Mouse (Mus musculus): ENCODE data around the gene Shank3. TPM values are rescaled to one million over a fixed set of nuclear protein-coding genes. Genes with fewer than 3 reads are reported as not detected.

Shank3 gene
- polyA plus RNA-seq, 1 experiment from 2014 or later = 2.0 TPM

DNA sequence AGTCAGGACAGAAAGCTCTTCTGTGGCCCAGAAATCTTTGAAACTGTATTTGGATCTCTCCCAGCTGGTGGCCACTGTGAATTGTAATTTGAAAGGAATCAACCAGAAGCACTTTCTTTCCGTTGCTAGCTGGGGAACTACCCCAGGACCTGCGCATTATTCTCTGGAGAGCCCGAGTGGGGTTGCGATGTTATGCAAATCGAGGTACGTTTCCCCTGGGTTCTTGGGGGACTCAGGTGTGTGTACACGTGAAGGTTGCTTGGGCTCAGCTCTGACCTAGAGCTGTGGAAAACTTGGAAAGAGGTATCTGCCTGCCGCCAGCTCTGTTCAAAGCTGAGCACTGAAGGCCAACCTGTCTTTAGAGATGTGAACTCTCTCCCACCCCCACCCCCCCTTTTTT lies 21.6 kb upstream of the Shank3 start:
- 0 out of 2 replicates have a peak overlapping the region, but pooled peaks have one; percentile 5 for H3K27ac ChIP-seq (replicated peaks)
- ATAC-seq (ENCODE audit: extremely low read depth, insufficient number of reproducible peaks, low FRiP score, low TSS enrichment) = no peak
- H3K4me1 ChIP-seq = peaks cover 31% of the 10 kb centered on the region
- no peak overlapping the region for H3K9ac ChIP-seq
- no peaks in the 10 kb centered on the region for H3K9me3 ChIP-seq
- no peak overlapping the region for H3K4me2 ChIP-seq
- H3K27me3 ChIP-seq (replicated peaks) = no peaks in the 10 kb centered on the region
- WGBS = 60% methylated on average over 8 of the region's 8 CpGs
- H3K36me3 ChIP-seq = no peaks in the 10 kb centered on the region
- H3K4me3 ChIP-seq = no peak overlapping the region

GRCm38 (mm10) chr15:89478622-89479021 lies 20.8 kb upstream of the Shank3 start:
- WGBS = 79% methylated on average over 3 of the region's 3 CpGs
- no peak for ATAC-seq (ENCODE audit: extremely low read depth, insufficient number of reproducible peaks, low FRiP score, low TSS enrichment)
- H3K36me3 ChIP-seq = no peaks in the 10 kb centered on the region

GRCm38 (mm10) chr15:89480584-89480983 lies 18.8 kb upstream of the Shank3 start:
- peak overlapping the region; percentile 74 for H3K27ac ChIP-seq (replicated peaks)
- WGBS = 39% methylated on average over 8 of the region's 8 CpGs
- peaks cover 20% of the 10 kb centered on the region for H3K4me1 ChIP-seq
- H3K27me3 ChIP-seq (replicated peaks) = no peaks in the 10 kb centered on the region
- H3K9ac ChIP-seq = no peak overlapping the region
- no peaks in the 10 kb centered on the region for H3K9me3 ChIP-seq
- no peak overlapping the region for H3K4me3 ChIP-seq
- ATAC-seq (ENCODE audit: extremely low read depth, insufficient number of reproducible peaks, low FRiP score, low TSS enrichment) = no peak
- H3K36me3 ChIP-seq = no peaks in the 10 kb centered on the region
- no peak overlapping the region for H3K4me2 ChIP-seq

More at GRCm38 (mm10) chr15:89478622-89479021, 20.8 kb upstream of the Shank3 start:
- H3K9me3 ChIP-seq = no peaks in the 10 kb centered on the region
- H3K4me2 ChIP-seq = no peak overlapping the region
- H3K4me1 ChIP-seq = peaks cover 31% of the 10 kb centered on the region
- no peak overlapping the region for H3K27ac ChIP-seq (replicated peaks)
- H3K27me3 ChIP-seq (replicated peaks) = no peaks in the 10 kb centered on the region
- no peak overlapping the region for H3K9ac ChIP-seq
- H3K4me3 ChIP-seq = no peak overlapping the region

- Histone ChIP-seq H3K27me3 (replicated peaks) (no peaks in the 10 kb centered on the region), H3K9ac (no peak overlapping the region), H3K4me2 (no peak overlapping the region), H3K4me1 (no peaks in the 10 kb centered on the region), H3K27ac (replicated peaks) (no peak overlapping the region), H3K4me3 (no peak overlapping the region), H3K36me3 (no peaks in the 10 kb centered on the region), H3K9me3 (0 out of 2 replicates have a peak, but pooled peaks cover 3% of the 10 kb centered on the region)
- no peak for ATAC-seq (ENCODE audit: extremely low read depth, insufficient number of reproducible peaks, low FRiP score, low TSS enrichment)
- WGBS = 44% methylated on average over 12 of the region's 12 CpGs
Measured at GRCm38 (mm10) chr15:89488182-89488581, 11.2 kb upstream of the Shank3 start.

DNA sequence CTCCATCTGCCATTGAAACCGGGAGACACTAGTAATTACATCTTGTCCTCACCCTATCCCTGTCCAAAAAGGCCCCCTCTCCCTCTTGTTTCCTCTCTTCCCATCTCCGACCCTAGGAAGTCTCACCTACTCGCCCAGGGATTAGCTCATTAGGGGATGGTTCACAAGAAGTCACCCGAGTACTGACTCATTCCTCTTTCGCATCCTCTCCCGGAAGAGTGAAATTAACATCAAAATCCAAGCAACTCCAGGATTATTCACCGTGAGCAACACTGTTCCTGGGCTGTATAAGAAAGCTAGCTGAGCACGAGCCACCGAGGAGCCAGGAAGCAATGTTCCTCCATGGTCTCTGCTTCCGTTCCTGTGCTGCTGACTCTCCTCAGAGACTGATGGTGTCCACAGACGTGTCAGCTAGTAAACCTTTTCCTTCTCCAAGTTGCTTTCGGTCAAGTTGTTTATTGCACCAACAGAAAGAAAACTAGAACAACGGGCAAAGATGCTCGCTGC lies 10.8 kb upstream of the Shank3 start:
- no peak overlapping the region for H3K4me2 ChIP-seq
- H3K4me1 ChIP-seq = no peaks in the 10 kb centered on the region
- no peaks in the 10 kb centered on the region for H3K27me3 ChIP-seq (replicated peaks)
- H3K4me3 ChIP-seq = no peak overlapping the region
- H3K9ac ChIP-seq = no peak overlapping the region
- H3K36me3 ChIP-seq = no peaks in the 10 kb centered on the region
- ATAC-seq (ENCODE audit: extremely low read depth, insufficient number of reproducible peaks, low FRiP score, low TSS enrichment) = no peak
- WGBS = 33% methylated on average over 14 of the region's 14 CpGs
- 0 out of 2 replicates have a peak, but pooled peaks cover 3% of the 10 kb centered on the region for H3K9me3 ChIP-seq
- H3K27ac ChIP-seq (replicated peaks) = no peak overlapping the region

DNA sequence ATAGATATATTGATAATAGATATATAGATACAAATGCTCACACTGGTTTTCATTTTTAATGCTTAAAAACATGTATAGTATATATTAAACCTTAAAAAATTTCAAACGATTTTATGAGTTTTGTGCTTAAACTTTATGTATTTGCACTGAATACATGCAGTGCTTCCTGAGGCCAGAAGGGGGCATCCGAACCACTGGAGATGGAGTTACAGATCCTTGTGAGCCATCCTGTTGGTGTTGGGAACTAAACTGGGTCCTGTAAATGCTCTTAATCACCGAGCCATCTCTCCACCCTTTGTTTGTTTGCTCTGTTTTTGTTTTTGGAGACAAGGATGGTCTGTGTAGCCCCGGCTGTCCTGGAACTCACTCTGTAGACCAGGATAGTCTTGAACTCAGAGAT lies 4.5 kb upstream of the Shank3 start:
- no peak for ATAC-seq (ENCODE audit: extremely low read depth, insufficient number of reproducible peaks, low FRiP score, low TSS enrichment)
- Histone ChIP-seq H3K9me3 (0 out of 2 replicates have a peak, but pooled peaks cover 3% of the 10 kb centered on the region), H3K27ac (replicated peaks) (no peak overlapping the region), H3K9ac (no peak overlapping the region), H3K4me3 (no peak overlapping the region), H3K4me2 (no peak overlapping the region), H3K4me1 (peaks cover 21% of the 10 kb centered on the region), H3K36me3 (no peaks in the 10 kb centered on the region), H3K27me3 (replicated peaks) (peaks cover 36% of the 10 kb centered on the region)
- WGBS = 65% methylated on average over 4 of the region's 4 CpGs

- Histone ChIP-seq H3K27ac (replicated peaks) (no peak overlapping the region), H3K36me3 (no peaks in the 10 kb centered on the region), H3K4me3 (no peak overlapping the region), H3K9ac (0 out of 2 replicates have a peak overlapping the region, but pooled peaks have one; percentile 28), H3K4me1 (peaks cover 26% of the 10 kb centered on the region), H3K9me3 (0 out of 2 replicates have a peak, but pooled peaks cover 3% of the 10 kb centered on the region), H3K4me2 (no peak overlapping the region), H3K27me3 (replicated peaks) (peaks cover 48% of the 10 kb centered on the region)
- WGBS = 69% methylated on average over 4 of the region's 4 CpGs
- no peak for ATAC-seq (ENCODE audit: extremely low read depth, insufficient number of reproducible peaks, low FRiP score, low TSS enrichment)
Measured at GRCm38 (mm10) chr15:89496131-89496530, 3.3 kb upstream of the Shank3 start.

DNA sequence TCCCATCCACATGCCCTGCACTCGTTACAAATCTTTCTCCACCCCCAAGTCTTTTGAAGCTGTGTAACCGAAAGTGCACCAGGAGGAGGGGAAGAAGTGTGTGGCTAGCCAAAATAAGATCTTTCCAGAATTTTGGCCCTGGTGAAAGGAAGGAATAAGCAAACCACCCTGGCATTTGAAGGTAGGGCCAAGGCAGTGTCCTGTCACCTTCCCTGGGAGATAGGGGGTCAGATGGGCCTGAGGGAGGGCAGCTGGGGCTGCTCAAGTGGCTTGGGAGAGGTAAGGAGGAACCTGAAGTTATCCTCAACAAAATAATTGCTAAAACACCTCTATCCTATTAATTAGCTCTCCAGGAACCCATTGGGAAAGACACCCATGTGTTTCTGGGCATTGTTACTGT lies 2.6 kb upstream of the Shank3 start:
- H3K27ac ChIP-seq (replicated peaks) = peak overlapping the region; percentile 63
- no peak overlapping the region for H3K9ac ChIP-seq
- H3K9me3 ChIP-seq = 0 out of 2 replicates have a peak, but pooled peaks cover 3% of the 10 kb centered on the region
- WGBS = 33% methylated on average over 2 of the region's 2 CpGs
- no peak overlapping the region for H3K4me2 ChIP-seq
- H3K4me3 ChIP-seq = no peak overlapping the region
- peaks cover 26% of the 10 kb centered on the region for H3K4me1 ChIP-seq
- H3K36me3 ChIP-seq = peaks cover 5% of the 10 kb centered on the region; the same call in 1 of the 2 replicates
- H3K27me3 ChIP-seq (replicated peaks) = peaks cover 55% of the 10 kb centered on the region
- ATAC-seq (ENCODE audit: extremely low read depth, insufficient number of reproducible peaks, low FRiP score, low TSS enrichment) = no peak

DNA sequence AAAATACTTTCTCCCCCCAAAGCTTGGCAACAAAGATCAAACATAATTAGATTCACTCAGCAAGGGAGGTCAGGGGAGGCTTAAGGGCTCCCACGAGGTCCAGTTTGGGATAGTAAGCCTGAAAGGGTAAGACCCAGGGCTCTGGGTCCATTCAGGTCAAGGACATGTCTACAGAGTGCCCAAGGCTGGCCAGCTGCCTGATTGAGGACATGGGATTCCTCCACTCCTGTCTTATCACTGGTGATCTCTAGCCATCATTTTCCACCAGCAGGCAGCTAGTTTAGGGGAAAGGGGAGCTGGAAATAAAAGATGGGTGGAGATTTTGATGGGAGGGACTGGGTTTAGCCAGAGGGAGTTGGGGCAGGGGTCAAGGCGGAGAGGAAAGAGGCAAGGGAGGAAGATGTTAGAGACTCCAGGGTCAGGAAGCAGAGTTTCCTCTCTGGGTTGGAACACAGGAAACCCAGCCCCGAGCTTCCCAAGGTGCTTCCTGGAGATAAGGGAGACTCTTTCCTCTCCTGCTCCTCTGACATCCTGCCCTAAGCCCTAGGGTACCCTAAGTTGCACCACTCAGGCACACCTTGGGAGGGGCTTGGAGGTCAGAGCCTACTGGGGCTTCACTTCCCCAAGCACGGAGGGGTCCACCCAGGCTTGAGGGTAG lies 1.9 kb upstream of the Shank3 start:
- Histone ChIP-seq H3K9ac (peak overlapping the region; percentile 89), H3K4me3 (peak overlapping the region; percentile 64), H3K9me3 (no peaks in the 10 kb centered on the region), H3K36me3 (peaks cover 7% of the 10 kb centered on the region; the same call in 1 of the 2 replicates), H3K27ac (replicated peaks) (peak overlapping the region; percentile 85), H3K4me1 (peaks cover 26% of the 10 kb centered on the region), H3K4me2 (peak overlapping the region; percentile 90; the same call in 1 of the 2 replicates), H3K27me3 (replicated peaks) (peaks cover 61% of the 10 kb centered on the region)
- 16% methylated on average over 4 of the region's 4 CpGs for whole genome bisulfite sequencing
- ATAC-seq (ENCODE audit: extremely low read depth, insufficient number of reproducible peaks, low FRiP score, low TSS enrichment) = peak; percentile 56; the same call in 1 of the 2 replicates

GRCm38 (mm10) chr15:89498049-89498960 lies 1.1 kb upstream of the Shank3 start:
- Histone ChIP-seq H3K27ac (replicated peaks) (peak overlapping the region; percentile 85), H3K4me1 (peaks cover 26% of the 10 kb centered on the region), H3K27me3 (replicated peaks) (peaks cover 62% of the 10 kb centered on the region), H3K36me3 (peaks cover 12% of the 10 kb centered on the region), H3K9ac (peak overlapping the region; percentile 89), H3K4me3 (peak overlapping the region; percentile 64), H3K9me3 (no peaks in the 10 kb centered on the region), H3K4me2 (peak overlapping the region; percentile 90)
- no peak for ATAC-seq (ENCODE audit: extremely low read depth, insufficient number of reproducible peaks, low FRiP score, low TSS enrichment)
- WGBS = 2% methylated on average over 41 of the region's 41 CpGs

DNA sequence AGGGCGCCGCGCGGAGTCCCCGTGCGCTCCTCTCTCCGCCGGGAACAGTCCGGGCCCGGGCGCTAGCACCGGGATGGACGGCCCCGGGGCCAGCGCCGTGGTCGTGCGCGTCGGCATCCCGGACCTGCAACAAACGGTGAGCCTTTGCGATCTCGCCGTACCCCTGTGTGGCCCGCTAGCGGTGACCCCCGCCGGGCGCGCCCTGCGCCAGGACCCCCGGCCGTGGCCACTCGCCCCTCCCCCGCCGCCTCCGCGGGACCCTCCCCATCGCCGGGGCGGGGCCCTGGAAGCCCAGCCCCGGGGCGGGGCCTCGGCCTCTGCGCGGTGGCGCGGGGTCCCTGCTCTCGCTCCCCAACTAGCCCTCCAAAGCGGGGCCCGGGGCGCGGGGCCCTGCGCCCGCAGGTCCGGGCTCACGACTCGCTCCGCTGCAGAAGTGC lies 379 bp downstream of the Shank3 start:
- 1% methylated on average over 45 of the region's 60 CpGs for WGBS
- no peak for ATAC-seq (ENCODE audit: extremely low read depth, insufficient number of reproducible peaks, low FRiP score, low TSS enrichment)
- peaks cover 67% of the 10 kb centered on the region for H3K27me3 ChIP-seq (replicated peaks)
- peak overlapping the region; percentile 89 for H3K9ac ChIP-seq
- peak overlapping the region; percentile 64 for H3K4me3 ChIP-seq
- peak overlapping the region; percentile 85 for H3K27ac ChIP-seq (replicated peaks)
- H3K4me1 ChIP-seq = peaks cover 26% of the 10 kb centered on the region
- H3K9me3 ChIP-seq = no peaks in the 10 kb centered on the region
- H3K4me2 ChIP-seq = peak overlapping the region; percentile 90
- peaks cover 27% of the 10 kb centered on the region for H3K36me3 ChIP-seq

Measured in heart, embryonic 13.5 days (tissue).